Mouse (Mus musculus) neural tube, embryonic 12.5 days (tissue): ENCODE data around the gene Kdm1a. TPM values are rescaled to one million over a fixed set of nuclear protein-coding genes. Genes with fewer than 3 reads are reported as not detected.

Source experiments
- ATAC-seq: fragments of 200-750 bp; cut with Nextera tagmentation; 2 replicates; pipeline ENCODE4 v1.8.0; 2017; ENCODE audit warnings: low read depth, mild to moderate bottlenecking, moderate TSS enrichment, moderate library complexity; ENCODE audit not compliant: low FRiP score
- H3K27ac ChIP-seq: fragments of 300-500 bp; sonication (generic); 2 replicates; pipeline ENCODE4 v1.5.1; 2016
- H3K27me3 ChIP-seq: fragments of 300-500 bp; sonication (generic); replicated peaks from 2 replicates; pipeline ENCODE4 v1.6.1; 2016; ENCODE audit warnings: mild to moderate bottlenecking
- H3K36me3 ChIP-seq: fragments of 300-500 bp; sonication (generic); 2 replicates; pipeline ENCODE4 v1.6.1; 2016; ENCODE audit warnings: mild to moderate bottlenecking
- H3K4me1 ChIP-seq: fragments of 300-500 bp; sonication (generic); 2 replicates; pipeline ENCODE4 v1.6.1; 2016
- H3K4me2 ChIP-seq: fragments of 300-500 bp; sonication (generic); replicated peaks from 2 replicates; pipeline ENCODE4 v1.6.1; 2016; ENCODE audit warnings: mild to moderate bottlenecking
- H3K4me3 ChIP-seq: fragments of 300-500 bp; sonication (generic); 2 replicates; pipeline ENCODE4 v1.5.1; 2016
- H3K9ac ChIP-seq: fragments of 300-500 bp; sonication (generic); 2 replicates; pipeline ENCODE4 v1.6.1; 2016; ENCODE audit warnings: mild to moderate bottlenecking
- H3K9me3 ChIP-seq: fragments of 300-500 bp; sonication (generic); 2 replicates; pipeline ENCODE4 v1.6.1; 2016; ENCODE audit warnings: mild to moderate bottlenecking
- WGBS: fragments of 180-500 bp; shearing (Covaris S2); methylation state at CpG from one replicate; pipeline ENCODE4 v1.1.7; 2016; 5-methylcytosine and 5-hydroxymethylcytosine counted together
- microRNA-seq: library from miRNA; unstranded; fragments of <30 nt; microRNA quantifications from one replicate; pipeline ENCODE4, GENCODE M21; 2017
- polyA plus RNA-seq: library from polyadenylated mRNA; unstranded; fragments of >200 nt; fragmentation: Nextera tagmentation; extraction: Ambion mirVana; gene quantifications from 2 replicates; pipeline ENCODE4 v1.2.1, GENCODE M21; 2016

Gene Kdm1a
- polyA plus RNA-seq, 1 experiment from 2014 or later, result 137 TPM

DNA sequence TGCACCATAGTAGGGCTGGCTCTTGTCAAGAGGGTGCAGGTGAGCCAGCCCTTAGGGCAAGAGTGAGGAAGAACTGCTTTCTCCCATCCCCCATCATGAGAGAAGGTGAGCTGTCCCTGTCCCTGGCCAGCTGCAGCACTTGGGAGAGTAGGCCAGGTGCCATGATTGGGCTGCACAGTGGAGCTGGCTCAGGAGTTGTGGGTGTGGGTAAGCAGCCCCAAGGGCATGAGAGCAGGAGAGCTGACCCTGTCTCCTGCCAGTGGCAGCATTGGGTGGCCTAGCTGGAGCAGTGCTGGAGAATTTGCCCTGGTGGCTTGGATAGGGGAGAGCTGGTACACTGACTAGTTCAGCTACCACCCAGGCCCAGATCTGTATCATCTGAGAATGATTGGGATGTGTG lies 89.6 kb downstream of the Kdm1a start:
- no peak overlapping the region for H3K4me3 ChIP-seq
- no peak overlapping the region for H3K27ac ChIP-seq
- H3K36me3 ChIP-seq, result no peaks in the 10 kb centered on the region
- no peak overlapping the region for H3K9ac ChIP-seq
- no peaks in the 10 kb centered on the region for H3K9me3 ChIP-seq
- no peak overlapping the region for H3K4me2 ChIP-seq
- peaks cover 3% of the 10 kb centered on the region; the same call in 1 of the 2 replicates for H3K4me1 ChIP-seq
- H3K27me3 ChIP-seq, result no peaks in the 10 kb centered on the region
- ATAC-seq, result no peak

DNA sequence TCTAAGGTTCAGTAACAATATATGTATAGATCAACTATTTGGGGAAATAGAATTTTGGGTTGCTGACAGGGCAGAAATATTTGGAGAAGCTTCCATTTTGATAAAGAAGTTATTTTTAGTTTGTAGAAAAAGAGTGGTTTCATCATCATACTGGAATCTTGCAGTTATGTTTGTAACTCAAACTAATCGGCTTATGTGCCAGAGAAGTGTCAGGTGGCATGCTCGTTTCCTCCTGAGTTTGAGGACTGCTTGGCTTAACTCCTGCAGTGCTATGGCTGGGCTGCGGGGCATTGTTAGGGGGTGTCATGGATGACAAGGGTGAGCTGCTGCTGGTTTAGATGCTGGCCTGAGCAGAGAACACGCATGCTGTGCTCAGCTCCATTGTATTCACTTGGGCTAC lies 90.8 kb downstream of the Kdm1a start:
- WGBS, result 69% methylated on average over 4 of the region's 4 CpGs
- no peaks in the 10 kb centered on the region for H3K36me3 ChIP-seq

DNA sequence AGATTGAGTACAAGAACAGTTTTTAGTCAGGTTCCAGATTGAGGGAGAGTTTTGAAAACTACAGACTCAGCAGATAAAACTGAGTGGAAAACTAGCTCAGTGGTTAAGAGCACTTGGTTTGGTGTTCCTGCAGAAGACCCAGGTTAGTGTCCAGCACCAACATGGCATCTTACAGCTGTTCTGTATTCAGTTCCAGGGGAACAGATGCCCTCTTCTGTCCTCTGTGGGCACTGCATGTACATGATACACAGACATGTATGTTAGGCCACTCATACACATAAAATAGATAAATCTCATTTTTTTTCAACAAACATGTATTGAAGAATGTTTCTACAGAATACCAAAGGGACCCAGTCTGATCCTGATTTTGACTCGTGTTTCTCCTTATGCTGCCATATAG lies 92.7 kb downstream of the Kdm1a start:
- WGBS, result 77% methylated on average over 1 of the region's 1 CpGs
- no peaks in the 10 kb centered on the region for H3K9me3 ChIP-seq
- no peaks in the 10 kb centered on the region for H3K27me3 ChIP-seq
- no peak overlapping the region for H3K4me2 ChIP-seq
- H3K9ac ChIP-seq, result no peak overlapping the region
- H3K4me3 ChIP-seq, result no peak overlapping the region
- ATAC-seq, result no peak
- H3K4me1 ChIP-seq, result peaks cover 3% of the 10 kb centered on the region; the same call in 1 of the 2 replicates
- no peak overlapping the region for H3K27ac ChIP-seq
- H3K36me3 ChIP-seq, result no peaks in the 10 kb centered on the region

More for the DNA sequence above, 90.8 kb downstream of the Kdm1a start:
- H3K4me3 ChIP-seq, result no peak overlapping the region
- H3K9me3 ChIP-seq, result no peaks in the 10 kb centered on the region
- H3K27me3 ChIP-seq, result no peaks in the 10 kb centered on the region
- H3K27ac ChIP-seq, result no peak overlapping the region
- H3K9ac ChIP-seq, result no peak overlapping the region
- H3K4me2 ChIP-seq, result no peak overlapping the region
- no peak for ATAC-seq
- H3K4me1 ChIP-seq, result peaks cover 3% of the 10 kb centered on the region; the same call in 1 of the 2 replicates

DNA sequence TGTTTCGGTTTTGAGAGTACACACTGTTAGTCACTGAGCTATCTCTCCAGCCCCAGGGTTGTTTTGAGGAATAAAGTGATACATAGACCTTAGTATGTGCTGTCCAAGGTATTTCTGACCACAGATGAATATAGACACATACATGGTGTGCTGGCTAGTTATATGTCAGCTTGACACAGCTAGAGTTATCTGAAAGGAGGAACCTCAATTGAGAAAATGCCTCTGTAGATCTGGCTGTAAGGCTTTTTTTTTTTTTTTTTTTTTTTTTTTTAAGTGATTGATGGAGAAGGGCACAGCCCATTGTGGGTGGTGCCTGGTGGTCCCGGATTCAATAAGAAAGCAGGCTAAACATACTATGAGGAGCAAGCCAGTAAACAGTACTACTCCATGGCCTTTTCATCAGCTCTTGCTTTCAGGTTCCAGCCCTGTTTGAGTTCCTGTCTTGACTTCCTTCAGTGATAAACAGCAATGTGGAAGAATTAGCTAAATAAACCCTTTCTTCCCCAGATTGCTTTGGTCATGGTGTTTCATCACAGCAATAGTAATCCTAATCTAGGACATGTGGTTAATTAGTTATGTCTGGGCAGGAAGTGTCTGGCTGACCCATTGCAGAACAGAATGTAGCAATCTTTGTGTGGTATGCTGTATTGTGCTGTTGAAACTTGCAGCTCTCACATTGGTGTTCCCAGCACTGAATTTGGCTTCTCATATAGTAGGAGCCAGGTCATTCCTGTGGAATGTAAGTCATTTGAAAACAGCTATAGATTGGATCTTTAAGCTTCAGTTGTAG lies 96.9 kb downstream of the Kdm1a start:
- no peak for ATAC-seq

More for the DNA sequence above, 96.9 kb downstream of the Kdm1a start:
- no peak overlapping the region for H3K4me2 ChIP-seq
- no peaks in the 10 kb centered on the region for H3K9me3 ChIP-seq
- no peaks in the 10 kb centered on the region for H3K36me3 ChIP-seq
- H3K27me3 ChIP-seq, result no peaks in the 10 kb centered on the region
- H3K27ac ChIP-seq, result no peak overlapping the region
- WGBS, result 63% methylated on average over 2 of the region's 2 CpGs
- no peak overlapping the region for H3K9ac ChIP-seq
- no peak overlapping the region for H3K4me3 ChIP-seq
- no peaks in the 10 kb centered on the region for H3K4me1 ChIP-seq

Small RNAs within 50 kb of the gene (microRNA-seq; reads per million reads assigned to microRNA genes)
- not detected for gene Gm22180

Other genes starting within 250 kb of the Kdm1a start
- 0.31 and 0.58 TPM in 2 replicates for gene Htr1d, start 179.2 kb downstream of the Kdm1a start, polyA plus RNA-seq
- gene 6030445D17Rik, start 140.5 kb downstream of the Kdm1a start, polyA plus RNA-seq, result 0.32 TPM in 1 of 2 replicates, not detected in the other
- gene Luzp1, start 133.0 kb downstream of the Kdm1a start, polyA plus RNA-seq, result 82.1 and 90.8 TPM in 2 replicates
- gene Tex46, start 7.7 kb upstream of the Kdm1a start, polyA plus RNA-seq, result not detected in 2 replicates
- gene Lactbl1, start 19.9 kb upstream of the Kdm1a start, polyA plus RNA-seq, result not detected in 2 replicates
- 22.0 and 30.3 TPM in 2 replicates for gene Ephb2, start 233.3 kb upstream of the Kdm1a start, polyA plus RNA-seq